In genomic region chr6:90491956-90492744, GRCm38 (mm10) we compare ENCODE assay signal across 17 mouse cellular contexts. TPM values are rescaled to one million over a fixed set of nuclear protein-coding genes. Genes with fewer than 3 reads are reported as not detected.
DNase-seq lines count a peak whose midpoint lies in the region; ATAC-seq and TF ChIP-seq lines count a peak whose summit lies in the region.
"Had no signal": no experiment of that assay in that cellular context is flagged by ENCODE, and none has a peak within 500 bp of the region (broad histone marks: within the 10 kb centered on the region; RNA-seq: fewer than 3 reads in every experiment).

No protein-coding gene starts in this region.

- peak; percentile 78 for ATAC-seq in liver, embryonic 14.5 days (ENCODE audit: insufficient read depth)

- H3K9ac ChIP-seq in liver, embryonic 14.5 days (replicated peaks), result no peak overlapping the region
- H3K9ac ChIP-seq: limb, embryonic 15.5 days had no signal

- H3K4me3 ChIP-seq in liver, embryonic 14.5 days (ENCODE audit: insufficient read depth in 1 of 2, low read depth in 2 of 2, low read length in 2 of 2), result no peak overlapping the region
- H3K4me3 ChIP-seq: limb, embryonic 15.5 days had no signal

- WGBS in liver, embryonic 14.5 days (ENCODE audit: insufficient replicate concordance), result 51% methylated on average over 10 of the region's 10 CpGs

- intact Hi-C loops in left cerebral cortex, postnatal 36 days (cut with DNase I), result no loop called here

- H3K4me2 ChIP-seq in liver, embryonic 14.5 days (ENCODE audit: low read depth), result no peak overlapping the region
- H3K4me2 ChIP-seq: heart, embryonic 11.5 days; limb, embryonic 15.5 days had no signal

- H3K27ac ChIP-seq in liver, embryonic 14.5 days, result no peak overlapping the region
- H3K27ac ChIP-seq: limb, embryonic 15.5 days had no signal

- no peaks in the 10 kb centered on the region for H3K9me3 ChIP-seq in liver, embryonic 14.5 days (ENCODE audit: control insufficient read depth, low read length)
- H3K9me3 ChIP-seq: limb, embryonic 15.5 days had no signal

- peaks cover 0 to 5% of the 10 kb centered on the region in 2 experiments; a peak in 1 of 4 replicates for H3K4me1 ChIP-seq in liver, embryonic 14.5 days (replicated peaks; ENCODE audit: control insufficient read depth in 2 of 2, insufficient read depth in 2 of 2, low read length in 1 of 2)

- no peak for TF ChIP-seq EP300 in liver, embryonic 14.5 days (IDR thresholded peaks at IDR 0.05; ENCODE audit: low read depth)

- H3K27me3 ChIP-seq in liver, embryonic 14.5 days (ENCODE audit: control insufficient read depth, insufficient read depth, low read length), result no peaks in the 10 kb centered on the region
- H3K27me3 ChIP-seq: limb, embryonic 15.5 days had no signal

- no peak for TF ChIP-seq CTCF in liver, embryonic 14.5 days (IDR thresholded peaks at IDR 0.05; ENCODE audit: low read depth)

- DNase-seq in gastrocnemius, postnatal 25 days, result peak; percentile 57
- DNase-seq in gastrocnemius, postnatal 10 days, result no peak
- peak; percentile 91 to 93 for DNase-seq in kidney, adult 8-10 months
- peak; percentile 88 for DNase-seq in kidney, postnatal 14 days
- DNase-seq in liver, embryonic 14.5 days (ENCODE audit: low read depth in 3 of 3, low spot score in 3 of 3), result peak in 1 of 3 experiments; percentile 13
- no peak for DNase-seq in left cerebral cortex, postnatal 36 days (ENCODE audit: low spot score in 2 of 2)
- DNase-seq in lung, postnatal 36 days, result no peak
- no peak for DNase-seq in layer of hippocampus, adult 8-10 months (ENCODE audit: low spot score in 2 of 2)
- DNase-seq: cerebellum, postnatal 25 days; heart, postnatal 4 days; layer of hippocampus, adult 9-11 months; lung, postnatal 4 days; midbrain, embryonic 14.5 days; right cerebral cortex, postnatal 25 days; thymus, postnatal 14 days had no signal

- H3K36me3 ChIP-seq in liver, embryonic 14.5 days (replicated peaks; ENCODE audit: control insufficient read depth, insufficient read depth, low read depth), result no peaks in the 10 kb centered on the region
- H3K36me3 ChIP-seq: limb, embryonic 15.5 days had no signal

RNA-seq across cellular contexts. Expression of gene Aldh1l1, which starts 5.9 kb away (rescaled TPM):
- total RNA-seq in gastrocnemius, postnatal 25 days (2021), result 1 to 10 TPM; 5.0 to 7.6 TPM
- total RNA-seq in gastrocnemius, postnatal 10 days (2021), result 1 to 10 TPM; 3.3 to 3.7 TPM
- 8.4 and 9.2 TPM in 2 replicates for polyA plus RNA-seq in liver, embryonic 14.5 days (2012; rRNA removed)
- 10.6 and 12.5 TPM in 2 replicates for polyA plus RNA-seq in liver, embryonic 14.5 days (2014; fragmentation: Nextera tagmentation; extraction: Ambion mirVana)
- 10 to 100 TPM; 56.0 to 67.0 TPM for total RNA-seq in left cerebral cortex, postnatal 36 days (2021)
- 10 to 100 TPM; 40.8 to 52.0 (median 45.5) TPM for total RNA-seq in layer of hippocampus, adult 8-10 months (2022)

RNA-seq across cellular contexts. Expression of gene Klf15, which starts 29.8 kb away (rescaled TPM):
- 10 to 100 TPM; 29.8 to 33.3 TPM for total RNA-seq in gastrocnemius, postnatal 25 days (2021)
- 10 to 100 TPM in 1 of 2 experiments, 1 to 10 TPM in 1; 8.6 to 17.2 TPM for total RNA-seq in gastrocnemius, postnatal 10 days (2021)
- polyA plus RNA-seq in liver, embryonic 14.5 days (2012; rRNA removed), result 7.1 and 7.6 TPM in 2 replicates
- polyA plus RNA-seq in liver, embryonic 14.5 days (2014; fragmentation: Nextera tagmentation; extraction: Ambion mirVana), result 9.9 and 10.2 TPM in 2 replicates
- total RNA-seq in left cerebral cortex, postnatal 36 days (2021), result 10 to 100 TPM; 26.4 to 27.2 TPM
- total RNA-seq in layer of hippocampus, adult 8-10 months (2022), result 10 to 100 TPM; 29.8 to 38.5 (median 34.8) TPM

Comparison
In these comparisons a context has a peak if more than half of its experiments do, and no peak if none do; other contexts are left out.
1. DNase-seq: peak in gastrocnemius, postnatal 25 days (single experiment), kidney, adult 8-10 months (2 of 2) and kidney, postnatal 14 days (single experiment); none in gastrocnemius, postnatal 10 days (single experiment), left cerebral cortex, postnatal 36 days (0 of 2), lung, postnatal 36 days (single experiment) and layer of hippocampus, adult 8-10 months (0 of 2).
2. RNA of gene Aldh1l1, which starts 5.9 kb away (total RNA-seq): 56.0 to 67.0 TPM in left cerebral cortex, postnatal 36 days and 40.8 to 52.0 TPM in layer of hippocampus, adult 8-10 months; 5.0 to 7.6 TPM in gastrocnemius, postnatal 25 days and 3.3 to 3.7 TPM in gastrocnemius, postnatal 10 days; every median in the first group is over 4 times any median in the second.